Mouse (Mus musculus) gastrocnemius, postnatal 10 days (tissue): ENCODE results near the gene Tkfc. TPM values are rescaled to one million over a fixed set of nuclear protein-coding genes. Genes with fewer than 3 reads are reported as not detected.

Experiments
- DNase-seq: peaks from one replicate; pipeline ENCODE4 v3.0.0; 2021; ENCODE audit warnings: mixed read lengths
- long read RNA-seq, 2 experiments: library from polyadenylated mRNA; stranded (forward); transcript quantifications; one replicate each; pipeline ENCODE4 v2.0.0; 2021
- total RNA-seq, 2 experiments: library from RNA; stranded (reverse); gene quantifications; 2 replicates each; pipeline ENCODE4 v1.2.3; 2021

The Tkfc gene
- 1 to 10 TPM; 7.9 to 8.0 TPM for total RNA-seq
- long read RNA-seq, experiment 1, partial matches to known transcripts, result 0 of 5 reads
- long read RNA-seq, experiment 1, other reads (novel, unspliced or antisense), result 3 of 5 reads
- long read RNA-seq, experiment 2, partial matches to known transcripts, result 0 of 7 reads
- long read RNA-seq, experiment 2, other reads (novel, unspliced or antisense), result 4 of 7 reads

DNA sequence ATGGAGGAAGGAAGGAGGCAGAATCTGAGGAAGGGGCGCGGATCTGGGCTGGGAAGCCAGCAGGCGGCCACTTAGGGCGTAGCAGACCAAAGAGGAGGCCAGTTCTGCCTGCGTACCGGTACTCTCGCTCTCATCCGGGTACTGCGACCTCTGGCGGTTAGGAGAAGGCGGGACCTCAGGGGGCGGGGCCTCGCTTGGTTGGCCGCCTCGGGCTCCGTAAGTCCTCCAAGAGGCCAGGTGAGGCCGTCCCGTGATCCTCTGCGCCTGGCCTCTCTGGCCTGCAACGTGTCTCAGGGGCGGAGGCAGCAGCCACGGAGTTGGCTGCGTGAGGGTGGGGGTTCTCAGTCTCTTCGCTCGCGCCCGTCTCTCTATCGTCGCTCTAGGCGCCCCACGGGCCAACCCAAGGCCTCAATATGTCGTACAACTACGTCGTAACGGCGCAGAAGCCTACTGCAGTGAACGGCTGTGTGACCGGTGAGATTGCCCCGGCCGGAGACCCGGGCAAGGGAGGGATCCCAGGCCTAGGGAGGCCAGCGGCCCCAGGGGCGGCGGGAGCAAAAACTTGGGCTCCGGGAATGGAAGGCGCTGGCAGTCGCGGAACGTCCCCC is at the start of gene Tkfc, which contains the start of gene Ddb1:
Tkfc (minus strand) TSS at position 362 of the 608 bp plus-strand sequence.
Ddb1 (plus strand) TSS at position 35 of the 608 bp plus-strand sequence.
- peak; percentile 98 for DNase-seq

DNA sequence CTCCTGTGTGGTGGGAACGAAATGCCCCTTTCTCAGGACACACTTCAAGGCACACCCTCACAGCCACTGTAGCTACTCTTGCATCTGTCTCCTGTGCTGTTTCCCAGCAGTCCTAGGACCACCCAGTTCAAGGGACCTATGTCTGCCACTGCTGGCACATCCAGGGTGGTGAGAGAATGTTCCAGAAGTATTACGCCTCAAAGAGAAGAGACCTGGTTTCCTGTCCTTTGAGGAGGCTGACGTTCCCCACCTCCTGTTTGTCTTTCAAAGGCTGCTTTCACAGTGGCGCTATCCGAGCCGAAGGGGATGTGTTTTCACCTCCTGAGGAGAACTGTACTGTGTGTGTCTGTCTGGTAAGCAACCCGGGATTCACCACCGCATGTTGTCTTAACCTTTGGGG is 42.7 kb upstream of the Tkfc start:
- DNase-seq, result no peak

DNA sequence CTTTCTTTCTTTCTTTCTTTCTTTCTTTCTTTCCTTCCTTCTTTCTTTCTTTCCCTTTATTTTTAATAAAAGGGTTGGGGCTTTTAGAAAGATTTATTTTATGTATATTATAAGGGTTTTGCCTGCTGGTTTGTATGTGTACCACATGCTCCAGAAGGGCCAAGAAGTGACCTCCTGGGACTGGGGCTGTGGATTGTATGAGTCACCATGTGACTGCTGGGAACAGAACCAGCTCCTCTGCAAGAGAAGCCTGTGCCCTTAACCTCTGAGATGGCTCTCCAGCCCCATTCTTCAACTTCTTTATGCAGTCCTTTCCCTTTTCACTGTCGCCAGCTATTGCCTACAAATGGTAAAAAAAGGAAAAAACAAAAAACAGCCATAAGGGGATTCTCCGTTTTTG is 40.2 kb upstream of the Tkfc start:
- DNase-seq, result no peak

DNA sequence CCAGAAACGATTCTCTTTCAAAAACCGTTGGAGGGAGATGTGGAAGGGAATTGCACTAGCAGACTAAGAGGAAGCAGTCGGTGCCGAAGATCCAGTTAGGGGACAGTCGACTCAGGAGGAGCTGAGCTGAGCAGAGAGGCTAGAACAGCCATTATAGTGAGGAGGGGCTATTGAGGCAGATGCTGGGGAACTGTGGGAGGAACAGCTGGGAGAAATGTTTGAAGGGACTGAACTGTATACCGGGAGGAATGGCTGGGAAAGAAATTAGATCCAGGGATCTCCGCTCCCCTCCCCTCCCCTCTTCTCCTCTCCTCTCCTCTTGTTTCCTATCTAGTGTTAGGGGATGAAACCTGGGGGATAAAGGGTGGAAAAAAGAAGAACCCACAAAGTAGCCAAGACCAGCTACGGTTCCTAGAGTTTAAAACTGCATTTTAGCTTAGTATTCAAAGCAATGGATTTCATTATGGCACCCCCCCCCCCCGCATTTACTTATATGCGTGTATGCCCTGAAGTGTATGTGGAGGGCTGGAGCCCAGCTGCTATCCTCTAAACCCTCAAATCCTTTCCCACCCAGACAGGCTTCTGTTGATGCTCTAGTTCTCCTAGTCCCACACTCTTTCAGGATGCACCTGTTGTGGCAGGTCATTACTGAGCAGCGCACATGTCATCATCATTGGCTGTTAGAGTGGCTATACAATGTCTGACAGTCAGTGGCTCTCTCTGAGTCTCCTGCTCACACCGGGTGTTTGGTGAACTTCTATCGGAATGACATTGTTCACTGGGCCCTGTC is 35.3 kb upstream of the Tkfc start:
- no peak for DNase-seq

DNA sequence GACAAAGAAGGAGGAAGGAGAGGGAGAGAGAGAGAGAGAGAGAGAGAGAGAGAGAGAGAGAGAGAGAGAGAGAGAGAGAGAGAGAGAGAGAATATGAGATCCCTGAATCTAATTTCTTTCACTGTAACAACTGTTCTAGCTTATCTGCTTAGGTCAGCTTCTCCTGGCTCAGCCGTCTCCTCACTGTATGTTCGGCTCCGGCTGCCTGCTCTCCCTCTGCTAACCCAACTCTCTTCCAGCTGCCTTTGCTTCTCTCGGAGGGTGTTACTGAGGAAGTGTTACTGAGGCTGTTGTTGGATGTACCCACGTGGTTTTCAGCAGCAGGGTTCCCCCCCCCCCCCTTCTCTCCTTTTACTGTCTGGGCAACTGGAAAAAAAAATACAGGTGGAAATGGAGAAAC is 34.6 kb upstream of the Tkfc start:
- DNase-seq, result no peak

DNA sequence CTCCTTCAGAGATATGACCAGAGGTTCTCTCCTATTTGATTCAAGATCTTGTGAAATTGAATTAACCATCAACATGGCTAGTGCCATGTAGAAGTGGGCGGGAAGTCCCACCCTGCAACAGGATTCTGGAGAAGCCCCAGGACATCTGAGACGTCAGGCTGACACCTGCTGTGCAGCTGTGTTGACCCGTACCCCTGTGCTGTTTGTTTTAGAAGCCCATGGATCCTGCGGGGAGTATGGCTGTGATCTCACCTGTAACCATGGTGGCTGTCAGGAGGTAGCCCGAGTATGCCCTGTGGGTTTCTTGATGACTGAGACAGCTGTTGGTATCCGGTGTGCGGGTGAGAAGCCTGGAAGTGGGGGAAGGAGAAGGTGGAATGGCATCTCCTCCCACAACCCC is 32.4 kb upstream of the Tkfc start:
- DNase-seq, result no peak

DNA sequence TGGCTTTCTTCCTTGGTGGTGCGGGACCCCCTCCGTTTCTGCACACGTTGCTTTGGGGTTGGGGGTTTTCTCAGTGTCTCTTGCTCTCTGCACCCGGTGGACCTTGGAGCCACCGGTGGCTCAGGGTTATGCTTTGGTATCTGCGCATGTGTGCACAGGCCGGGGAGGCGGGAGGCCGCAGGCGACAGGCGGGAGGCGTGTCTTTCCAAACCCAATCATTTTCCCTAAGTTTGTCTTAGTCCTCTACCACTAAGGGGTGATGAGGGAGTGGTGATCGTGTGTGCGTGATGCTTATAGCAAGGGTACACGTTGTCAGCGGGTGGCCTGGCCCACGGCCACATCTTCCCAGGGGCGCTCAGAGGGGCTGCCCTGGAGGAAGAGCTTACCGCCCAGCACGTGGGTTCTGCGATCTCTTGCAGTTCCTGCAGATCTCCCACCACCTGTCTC is 29.4 kb upstream of the Tkfc start:
- DNase-seq, result peak; percentile 51

DNA sequence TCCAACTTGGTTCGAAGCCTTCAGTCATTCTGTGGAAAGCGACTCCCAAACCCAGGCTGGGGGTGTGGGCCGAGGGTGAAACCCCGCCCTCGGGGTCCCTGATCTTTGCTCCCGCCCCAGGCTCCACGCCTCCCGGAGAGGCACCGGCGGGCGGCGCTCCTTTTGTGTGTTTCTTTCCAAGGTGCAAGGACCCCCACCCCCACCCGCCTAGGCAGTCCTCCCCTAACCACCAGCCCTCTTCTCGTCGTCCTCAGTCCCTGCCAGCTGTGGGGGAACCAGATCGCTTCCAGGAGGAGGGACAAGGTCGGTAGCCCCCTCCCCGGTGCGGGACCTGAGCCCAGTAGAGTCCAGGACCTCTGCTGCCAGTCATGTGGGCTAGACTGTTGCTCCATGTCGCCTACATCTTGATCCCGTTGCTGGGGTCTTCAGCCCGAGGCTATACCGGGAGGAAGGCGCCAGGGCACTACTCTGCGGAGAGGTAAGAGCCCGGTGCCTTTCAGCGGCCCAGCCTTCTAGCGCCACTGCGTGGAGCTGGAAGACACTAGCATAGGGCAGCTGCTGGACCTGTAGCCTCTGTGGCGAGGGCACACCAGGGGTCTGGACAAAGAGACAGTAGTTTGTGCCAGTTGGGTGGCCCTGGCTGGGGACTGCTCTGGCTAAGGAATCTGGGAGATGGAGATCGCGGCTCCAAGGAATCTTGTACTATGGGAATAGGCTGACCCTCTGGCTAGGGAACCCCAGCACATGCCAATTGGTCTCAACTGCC is 28.8 kb upstream of the Tkfc start, which contains the start of gene Vwce:
Vwce (plus strand) TSS at position 108 of the 766 bp plus-strand sequence.
- DNase-seq, result peak; percentile 47

DNA sequence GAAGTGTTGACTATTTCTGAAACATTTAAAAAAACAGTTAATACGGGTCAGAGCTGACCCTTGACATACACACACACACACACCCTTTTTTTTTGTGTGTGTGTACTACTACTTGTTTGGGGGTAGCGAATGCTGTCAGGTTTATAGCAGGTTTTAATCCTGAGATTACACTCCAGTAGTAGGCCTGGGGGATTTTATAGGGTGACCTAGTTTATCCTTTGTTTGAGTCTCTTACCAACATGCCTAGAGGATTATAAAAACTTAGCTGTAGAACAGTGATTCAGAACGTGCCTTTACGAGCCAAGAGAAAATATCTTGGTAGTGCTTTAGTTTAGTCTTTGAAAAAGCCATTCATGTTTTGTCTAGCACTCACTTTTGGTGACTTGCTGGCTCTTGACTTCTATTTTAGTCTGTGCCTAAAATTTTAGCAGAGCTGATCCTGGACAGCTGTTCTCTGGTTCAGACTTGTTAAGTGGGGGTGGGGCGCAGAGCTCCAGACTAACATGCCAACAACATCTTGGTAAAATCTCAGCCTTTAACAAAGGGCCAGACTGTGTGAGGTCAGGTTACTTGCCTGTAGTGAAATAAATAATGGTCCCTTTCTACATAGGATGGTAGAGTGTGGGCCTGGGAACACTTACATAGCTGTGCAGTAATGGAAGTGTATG is 3.3 kb upstream of the Tkfc start:
- DNase-seq, result no peak

DNA sequence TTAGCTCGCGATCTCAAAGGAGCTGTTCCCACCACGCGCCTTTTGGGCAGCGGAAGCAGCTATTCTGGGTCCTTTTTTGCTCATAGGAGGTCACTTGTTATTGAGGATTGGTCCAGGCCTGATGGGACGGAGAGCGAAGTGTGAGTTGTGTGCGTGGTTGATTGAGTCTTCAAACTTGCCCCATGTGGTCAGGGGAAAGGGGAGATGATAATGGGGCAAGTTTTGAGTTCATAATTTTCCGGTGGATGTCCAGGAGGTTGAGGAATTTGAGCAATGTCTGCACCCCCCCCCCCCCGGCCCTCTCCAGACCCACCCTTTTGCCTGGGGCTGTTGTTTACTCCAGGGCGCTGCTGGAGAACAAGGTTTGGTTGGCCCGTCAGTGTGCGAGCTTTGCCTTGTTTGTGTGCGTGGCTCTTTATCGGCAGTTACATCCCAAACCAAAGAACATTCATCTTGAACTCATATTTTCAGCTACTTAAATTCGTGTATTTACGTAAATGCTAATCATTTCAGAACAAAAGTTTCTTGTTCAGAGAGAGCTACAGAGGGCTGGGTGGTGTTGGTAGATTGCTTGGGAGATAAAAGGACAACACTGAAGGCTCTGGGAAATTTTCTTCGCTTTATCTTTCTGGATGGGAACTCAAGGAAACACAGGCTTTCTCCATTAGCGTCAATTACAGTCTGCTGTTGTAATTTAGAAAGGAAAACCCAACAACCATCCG is 608 bp upstream of the Tkfc start:
- no peak for DNase-seq

DNA sequence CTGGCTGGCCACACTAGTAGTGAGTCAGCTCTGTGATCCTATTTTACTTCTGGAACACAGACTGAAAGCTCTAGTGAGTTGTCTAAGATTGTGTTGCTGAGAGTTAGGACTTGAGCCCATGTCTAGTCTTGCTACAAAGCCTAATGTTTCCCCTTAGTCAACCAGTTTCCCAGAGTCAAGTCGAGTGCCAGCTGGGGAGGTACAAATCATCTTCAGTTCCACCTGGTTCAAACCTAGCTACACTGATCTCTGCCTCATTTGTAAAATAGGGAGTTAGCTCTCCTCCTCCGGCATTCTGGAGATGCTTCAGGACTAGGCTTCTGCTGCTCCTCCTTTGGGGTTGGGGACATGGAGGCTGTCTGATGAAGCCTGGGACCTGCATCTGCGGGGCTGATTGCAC is 920 bp downstream of the Tkfc start:
- no peak for DNase-seq

DNA sequence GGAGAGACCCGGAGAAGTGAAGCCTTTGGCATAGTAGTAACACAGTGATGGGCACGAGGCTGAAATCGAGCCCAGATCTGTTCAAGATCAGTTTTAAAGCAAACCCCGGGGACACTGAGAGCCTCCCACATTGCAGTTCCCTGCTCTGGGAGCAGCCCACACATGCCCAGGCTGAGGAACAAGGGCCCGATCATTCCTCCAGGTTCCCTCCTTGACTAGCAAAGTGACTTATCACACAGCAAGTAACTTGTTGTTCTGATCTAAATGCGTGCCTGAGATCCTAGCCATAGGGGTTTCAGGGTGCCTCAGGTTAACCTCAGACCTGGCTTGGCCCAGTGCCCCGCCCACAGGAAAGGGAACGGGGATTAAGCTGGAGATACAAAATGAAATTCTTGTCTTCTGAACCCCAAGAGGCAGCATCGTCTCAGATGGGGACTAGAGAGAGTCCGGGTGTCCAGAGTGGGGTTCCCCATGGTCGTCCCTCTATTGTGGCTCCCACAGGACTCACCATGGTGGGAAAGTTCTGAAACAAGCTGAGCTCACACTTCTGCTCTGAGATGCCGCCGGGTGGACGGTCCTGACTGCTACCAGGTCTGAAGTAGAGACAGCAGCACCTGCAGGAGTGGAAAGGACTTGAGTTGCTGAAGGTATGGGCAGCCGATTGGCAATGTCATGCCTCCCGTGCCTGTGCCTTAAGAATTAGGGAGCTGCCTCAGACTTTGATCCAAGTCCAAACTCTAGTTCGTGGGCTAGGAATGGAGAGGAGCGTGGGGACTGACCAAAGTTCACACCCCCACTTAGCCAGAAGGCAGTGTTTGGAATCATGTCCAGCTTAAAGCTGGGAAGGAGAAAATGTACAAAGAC is 1.6 kb downstream of the Tkfc start:
- no peak for DNase-seq

DNA sequence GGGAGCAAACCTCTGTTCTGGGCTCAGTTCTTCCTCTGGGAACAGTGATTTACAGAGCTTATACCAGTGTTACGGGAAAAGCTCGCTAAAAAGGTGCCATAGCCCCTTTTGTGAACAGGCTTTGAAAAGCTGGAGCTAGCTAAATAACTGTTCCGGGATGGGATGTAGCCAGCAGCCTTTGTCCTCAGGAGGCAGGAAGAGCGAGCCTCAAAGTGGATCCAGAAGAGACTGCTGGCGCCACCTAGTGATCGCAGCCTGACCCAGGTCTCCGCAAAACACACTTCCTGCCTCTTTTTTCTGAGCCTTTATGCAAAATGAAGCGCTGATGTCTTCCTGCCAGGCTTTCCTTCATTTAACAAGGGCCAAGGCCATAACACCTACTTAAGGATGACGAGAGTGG is 2.7 kb downstream of the Tkfc start:
- peak; percentile 89 for DNase-seq

DNA sequence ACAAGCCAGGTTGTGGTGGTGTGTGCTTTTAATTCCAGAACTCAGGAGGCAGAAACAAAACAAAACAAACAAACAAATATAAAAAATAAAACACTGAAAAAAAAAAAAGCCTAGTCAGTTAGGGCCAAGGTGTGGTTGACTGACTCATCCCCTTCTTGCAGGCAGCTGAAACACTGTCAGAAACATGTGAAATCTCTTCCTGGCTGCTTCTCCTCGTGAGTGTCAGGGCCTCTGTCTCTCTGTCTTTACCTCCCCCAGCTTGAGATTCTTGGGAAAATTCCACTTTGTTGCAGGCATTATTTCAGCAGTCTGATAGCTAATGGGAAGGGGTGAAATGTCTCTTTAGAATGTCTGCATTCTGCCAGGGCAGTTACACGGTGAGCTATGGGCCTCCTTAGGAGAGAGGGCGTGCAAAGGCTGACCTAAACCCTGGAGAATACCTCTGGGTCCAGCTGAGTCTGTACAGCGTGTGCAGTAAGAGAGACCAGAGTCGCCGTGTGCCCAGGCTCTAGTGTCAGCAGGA is 3.1 kb downstream of the Tkfc start:
- no peak for DNase-seq

DNA sequence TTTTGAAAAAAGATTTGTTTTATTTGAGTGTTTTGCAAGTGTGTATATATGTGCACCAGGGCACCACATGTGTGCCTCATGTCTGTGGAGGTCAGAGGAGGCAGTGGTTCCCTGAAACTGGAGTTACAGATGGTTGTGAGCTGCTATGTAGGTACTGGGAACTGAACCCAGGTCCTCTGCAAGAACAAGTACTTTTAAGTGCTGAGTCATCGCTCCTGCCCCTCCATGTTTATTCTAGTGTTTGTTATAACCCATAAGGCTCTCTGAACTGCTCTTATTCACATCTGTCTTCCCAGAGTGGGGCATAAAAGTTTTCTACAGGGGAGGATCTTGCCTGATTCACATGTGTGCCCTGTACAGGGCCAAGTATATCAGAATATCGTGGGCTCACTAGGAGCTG is 5.8 kb downstream of the Tkfc start:
- no peak for DNase-seq

DNA sequence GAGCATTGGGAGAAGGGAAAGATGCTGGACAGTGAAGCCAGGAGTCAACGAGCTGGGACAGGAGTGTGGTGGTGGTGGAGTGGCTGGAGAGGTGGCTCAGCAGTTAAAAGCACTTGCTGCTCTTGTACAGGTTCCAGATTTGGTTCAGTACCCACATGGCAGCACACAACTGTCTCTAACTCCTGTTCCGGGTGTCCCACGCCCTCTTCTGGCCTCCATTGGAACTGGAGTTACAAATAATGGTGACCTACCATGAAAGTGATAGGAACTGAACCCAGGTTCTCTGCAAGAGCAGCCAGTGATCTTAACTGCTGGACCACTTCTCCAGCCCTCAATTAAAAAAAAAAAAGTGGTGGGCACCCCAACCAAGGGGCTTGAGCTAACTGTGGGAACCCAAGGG is 7.3 kb downstream of the Tkfc start:
- no peak for DNase-seq

DNA sequence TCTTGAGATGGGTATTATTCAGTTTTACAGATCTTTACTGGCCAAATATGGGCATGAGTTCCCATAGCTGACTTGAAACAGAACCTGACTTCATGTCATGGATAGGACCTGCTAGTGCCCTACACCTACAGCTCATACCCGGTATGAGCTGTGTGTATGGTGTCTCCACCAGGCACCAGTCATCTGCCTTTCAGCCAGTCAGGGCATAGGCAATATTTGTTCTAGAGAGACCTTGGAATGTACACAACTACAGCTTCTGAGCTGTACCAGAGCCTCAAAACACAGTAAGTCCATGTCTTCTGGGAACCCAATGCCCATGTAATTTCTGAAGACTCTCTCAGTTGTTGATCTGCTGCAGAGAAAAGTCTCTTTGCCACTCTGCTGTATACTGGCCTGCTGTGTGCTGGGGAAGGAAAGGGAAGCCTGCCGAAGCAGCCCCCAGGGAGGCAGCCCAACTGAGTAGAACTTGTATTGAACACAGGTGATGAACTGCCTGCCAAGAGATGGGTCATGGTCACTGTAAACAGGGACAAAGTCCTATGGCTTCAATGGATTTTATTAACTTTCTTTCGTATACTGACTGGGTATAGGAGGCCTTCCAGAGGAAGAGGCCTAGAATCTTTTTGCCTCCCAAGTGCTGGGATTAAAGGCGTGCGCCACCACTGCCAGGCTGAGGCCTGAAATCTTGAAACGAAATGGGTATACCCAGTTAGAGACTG is 13.6 kb downstream of the Tkfc start:
- no peak for DNase-seq

DNA sequence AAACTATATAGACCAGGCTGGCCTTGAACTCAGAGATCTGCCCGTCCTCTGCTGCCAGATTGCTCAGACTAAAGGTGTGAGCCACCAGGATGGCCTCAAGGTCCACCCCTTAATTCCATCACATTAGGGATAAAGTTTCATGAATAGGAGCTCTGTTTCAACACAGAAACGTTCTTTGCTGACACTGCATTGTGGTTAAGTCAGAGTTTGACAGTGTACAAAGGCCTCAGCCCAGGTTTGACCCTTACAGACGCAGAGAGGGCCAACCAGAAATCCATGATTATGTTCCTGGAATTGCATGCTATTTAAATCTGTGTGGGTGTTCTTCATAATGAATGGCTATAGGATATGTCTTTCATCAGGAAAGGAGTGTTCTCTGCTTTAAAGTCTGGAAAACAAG is 15.2 kb downstream of the Tkfc start:
- no peak for DNase-seq

DNA sequence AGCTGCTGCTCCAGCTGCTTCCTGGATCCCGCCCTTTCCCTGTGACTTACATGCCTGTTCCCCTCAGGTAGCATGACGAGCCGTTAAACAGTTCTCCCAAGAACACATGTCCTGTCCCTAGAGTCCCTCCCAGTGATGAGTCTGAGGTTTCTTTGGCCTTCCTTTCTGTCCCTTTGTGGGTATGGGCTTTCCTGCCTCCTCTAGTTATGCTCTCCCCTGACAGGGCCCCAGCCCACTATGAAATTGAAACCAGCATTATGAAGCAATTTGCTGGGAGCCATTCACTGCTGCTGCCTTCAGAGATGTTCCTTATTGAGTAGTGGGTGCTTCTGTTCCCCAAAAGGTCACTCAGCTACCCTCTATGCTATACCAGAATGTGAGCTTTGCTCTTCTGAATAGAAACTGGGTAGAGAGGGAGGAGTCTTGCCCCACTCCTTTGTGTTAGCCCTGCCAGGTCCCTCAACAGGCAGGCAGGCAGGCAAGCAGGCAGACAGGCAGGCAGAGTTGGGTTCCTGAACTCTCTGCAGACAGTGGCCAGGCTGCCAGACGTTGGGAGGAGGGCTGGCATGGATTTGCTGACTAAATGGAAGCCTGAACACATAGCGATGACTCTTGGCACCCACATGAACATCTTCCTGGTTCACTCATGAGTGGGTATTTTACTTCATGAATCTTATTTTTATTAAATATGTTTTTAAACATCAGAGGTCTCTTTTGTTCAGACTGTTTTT is 16.2 kb downstream of the Tkfc start:
- DNase-seq, result no peak
